Mouse (Mus musculus): ENCODE data around the gene Pald1. TPM values are rescaled to one million over a fixed set of nuclear protein-coding genes. Genes with fewer than 3 reads are reported as not detected.

Pald1 gene
- polyA plus RNA-seq, 1 experiment from 2014 or later = 22.9 TPM

DNA sequence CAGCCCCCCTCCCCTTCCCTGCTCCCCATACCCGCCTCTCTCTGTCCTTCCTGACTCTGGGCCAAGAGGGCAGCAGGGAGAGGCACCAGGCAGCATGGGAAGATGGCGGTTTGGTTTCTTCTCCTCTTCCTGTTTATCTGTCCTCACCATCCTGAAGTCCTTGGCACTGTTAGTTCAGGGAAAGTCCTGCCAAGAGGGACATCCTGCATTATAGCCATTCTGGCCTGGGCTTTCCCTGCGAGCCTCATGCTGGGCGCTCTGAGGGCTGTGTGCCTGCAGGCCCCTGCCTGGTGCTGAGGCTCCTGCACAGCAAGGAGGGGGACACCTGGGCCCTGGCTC, 10.8 kb downstream of the Pald1 start:
- H3K27me3 ChIP-seq (ENCODE audit: control insufficient read depth, insufficient read depth, low read length) = no peaks in the 10 kb centered on the region
- ATAC-seq (replicated peaks; ENCODE audit: low FRiP score) (no peak), DNase-seq (ENCODE audit: low spot score) (no peak)
- H3K4me3 ChIP-seq (ENCODE audit: low read depth, low read length) = no peak overlapping the region
- no peaks in the 10 kb centered on the region for H3K36me3 ChIP-seq (ENCODE audit: control insufficient read depth, insufficient read depth, low read length)
- H3K4me2 ChIP-seq (ENCODE audit: low read depth, low read length, severe bottlenecking) = no peak overlapping the region
- no peak overlapping the region for H3K27ac ChIP-seq (ENCODE audit: low read depth, low read length)
- H3K4me1 ChIP-seq (replicated peaks; ENCODE audit: control insufficient read depth, insufficient read depth, low read length) = 0 out of 2 replicates have a peak, but pooled peaks cover 1% of the 10 kb centered on the region
- H3K9me3 ChIP-seq (ENCODE audit: control insufficient read depth, low read length) = no peaks in the 10 kb centered on the region
- H3K9ac ChIP-seq (ENCODE audit: low read length) = no peak overlapping the region
- WGBS = 73% methylated on average over 4 of the region's 4 CpGs

DNA sequence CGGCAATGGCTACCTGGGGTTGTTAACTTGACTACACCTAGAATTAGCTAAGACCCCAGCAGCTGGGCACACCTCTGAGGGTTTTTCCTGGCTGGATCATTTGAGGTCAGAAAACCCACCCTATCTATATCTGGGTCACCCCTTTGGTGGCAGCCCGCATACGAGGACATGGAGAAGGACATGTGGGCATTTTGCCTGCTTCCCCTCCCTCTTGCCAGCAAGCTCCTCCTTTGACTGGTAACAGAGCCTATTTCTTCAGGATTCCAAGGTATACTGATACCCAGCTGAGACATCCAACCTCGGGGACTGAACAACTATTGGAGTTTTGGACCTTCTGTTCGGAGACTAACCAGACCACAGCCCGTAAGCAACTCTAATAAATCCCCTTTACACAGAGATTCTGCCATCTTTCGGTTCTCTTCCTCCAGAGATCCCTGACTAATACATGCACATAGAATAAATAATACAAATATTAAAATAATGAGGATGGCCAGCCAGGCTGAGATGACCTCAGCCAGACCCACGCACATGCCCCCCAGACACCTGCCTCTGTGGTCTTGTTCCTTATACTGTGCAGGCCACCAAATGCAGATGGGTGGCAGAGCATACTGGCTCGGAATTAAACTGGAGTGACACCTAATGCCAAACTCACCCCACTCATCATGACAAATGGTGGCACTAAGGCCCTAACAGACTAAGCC, 11.3 kb downstream of the Pald1 start:
- no peaks in the 10 kb centered on the region for H3K9me3 ChIP-seq (ENCODE audit: control insufficient read depth, low read length)
- 0 out of 2 replicates have a peak, but pooled peaks cover 1% of the 10 kb centered on the region for H3K4me1 ChIP-seq (replicated peaks; ENCODE audit: control insufficient read depth, insufficient read depth, low read length)
- H3K27me3 ChIP-seq (ENCODE audit: control insufficient read depth, insufficient read depth, low read length) = no peaks in the 10 kb centered on the region
- H3K4me2 ChIP-seq (ENCODE audit: low read depth, low read length, severe bottlenecking) = no peak overlapping the region
- no peak for ATAC-seq (replicated peaks; ENCODE audit: low FRiP score)
- no peak overlapping the region for H3K27ac ChIP-seq (ENCODE audit: low read depth, low read length)
- H3K4me3 ChIP-seq (ENCODE audit: low read depth, low read length) = no peak overlapping the region
- no peaks in the 10 kb centered on the region for H3K36me3 ChIP-seq (ENCODE audit: control insufficient read depth, insufficient read depth, low read length)
- H3K9ac ChIP-seq (ENCODE audit: low read length) = no peak overlapping the region
- DNase-seq (ENCODE audit: low spot score) = no peak
- 83% methylated on average over 9 of the region's 9 CpGs for WGBS

GRCm38 (mm10) chr10:61370273-61370979, 12.9 kb downstream of the Pald1 start:
- no peaks in the 10 kb centered on the region for H3K9me3 ChIP-seq (ENCODE audit: control insufficient read depth, low read length)
- H3K4me1 ChIP-seq (replicated peaks; ENCODE audit: control insufficient read depth, insufficient read depth, low read length) = 0 out of 2 replicates have a peak, but pooled peaks cover 1% of the 10 kb centered on the region
- 74% methylated on average over 18 of the region's 18 CpGs for WGBS
- H3K27ac ChIP-seq (ENCODE audit: low read depth, low read length) = no peak overlapping the region
- H3K27me3 ChIP-seq (ENCODE audit: control insufficient read depth, insufficient read depth, low read length) = no peaks in the 10 kb centered on the region
- H3K4me2 ChIP-seq (ENCODE audit: low read depth, low read length, severe bottlenecking) = no peak overlapping the region
- H3K4me3 ChIP-seq (ENCODE audit: low read depth, low read length) = no peak overlapping the region
- no peak overlapping the region for H3K9ac ChIP-seq (ENCODE audit: low read length)
- ATAC-seq (replicated peaks; ENCODE audit: low FRiP score) = no peak
- H3K36me3 ChIP-seq (ENCODE audit: control insufficient read depth, insufficient read depth, low read length) = no peaks in the 10 kb centered on the region
- DNase-seq (ENCODE audit: low spot score) = no peak

DNA sequence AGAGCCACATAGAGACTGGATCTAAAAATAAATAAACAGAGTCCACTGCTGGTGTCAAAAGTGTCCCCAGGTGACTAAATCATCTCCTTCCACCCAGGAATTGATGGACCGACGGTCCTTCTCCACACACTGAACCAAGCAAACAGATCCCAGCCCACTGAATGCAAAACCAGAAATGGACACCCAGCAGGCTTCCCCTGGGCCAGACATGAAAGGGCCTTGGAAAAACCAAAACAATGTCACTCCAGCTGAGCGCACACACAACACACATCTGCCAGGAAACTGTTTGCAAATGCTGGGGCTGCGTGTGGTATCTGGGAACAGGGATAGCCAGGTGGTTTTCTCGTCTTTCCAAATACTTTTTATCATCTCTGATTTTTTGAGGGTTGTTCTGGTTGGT, 13.6 kb downstream of the Pald1 start:
- ATAC-seq (replicated peaks; ENCODE audit: low FRiP score) (no peak), DNase-seq (ENCODE audit: low spot score) (no peak)
- Histone ChIP-seq H3K4me3 (ENCODE audit: low read depth, low read length) (no peak overlapping the region), H3K9me3 (ENCODE audit: control insufficient read depth, low read length) (no peaks in the 10 kb centered on the region), H3K27ac (ENCODE audit: low read depth, low read length) (no peak overlapping the region), H3K4me2 (ENCODE audit: low read depth, low read length, severe bottlenecking) (no peak overlapping the region), H3K9ac (ENCODE audit: low read length) (no peak overlapping the region), H3K4me1 (replicated peaks; ENCODE audit: control insufficient read depth, insufficient read depth, low read length) (no peaks in the 10 kb centered on the region), H3K36me3 (ENCODE audit: control insufficient read depth, insufficient read depth, low read length) (no peaks in the 10 kb centered on the region), H3K27me3 (ENCODE audit: control insufficient read depth, insufficient read depth, low read length) (no peaks in the 10 kb centered on the region)
- 61% methylated on average over 5 of the region's 5 CpGs for WGBS

DNA sequence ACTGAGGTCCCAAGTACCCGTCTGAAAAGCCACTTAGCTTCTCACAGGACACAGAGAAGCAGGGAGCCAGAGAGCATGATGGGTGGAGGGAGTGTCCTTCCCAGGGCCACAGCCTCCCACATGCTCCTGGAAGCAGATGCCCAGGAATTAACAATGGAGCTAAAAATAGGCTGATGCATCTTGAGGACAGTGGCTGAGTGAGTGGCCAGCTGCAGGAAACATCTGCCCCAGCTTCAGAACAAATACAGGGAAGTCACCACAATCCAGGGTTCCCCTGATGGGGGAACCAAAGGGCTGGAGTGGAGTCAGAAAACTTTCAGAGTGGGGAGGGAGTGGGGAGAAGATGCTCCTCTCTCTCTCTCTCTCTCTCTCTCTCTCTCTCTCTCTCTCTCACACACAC, 17.4 kb downstream of the Pald1 start:
- Histone ChIP-seq H3K27me3 (ENCODE audit: control insufficient read depth, insufficient read depth, low read length) (no peaks in the 10 kb centered on the region), H3K9me3 (ENCODE audit: control insufficient read depth, low read length) (no peaks in the 10 kb centered on the region), H3K9ac (ENCODE audit: low read length) (no peak overlapping the region), H3K27ac (ENCODE audit: low read depth, low read length) (no peak overlapping the region), H3K36me3 (ENCODE audit: control insufficient read depth, insufficient read depth, low read length) (no peaks in the 10 kb centered on the region), H3K4me1 (replicated peaks; ENCODE audit: control insufficient read depth, insufficient read depth, low read length) (no peaks in the 10 kb centered on the region), H3K4me3 (ENCODE audit: low read depth, low read length) (no peak overlapping the region), H3K4me2 (ENCODE audit: low read depth, low read length, severe bottlenecking) (no peak overlapping the region)
- ATAC-seq (replicated peaks; ENCODE audit: low FRiP score) (no peak), DNase-seq (ENCODE audit: low spot score) (no peak)
- WGBS = 65% methylated on average over 1 of the region's 1 CpGs

DNA sequence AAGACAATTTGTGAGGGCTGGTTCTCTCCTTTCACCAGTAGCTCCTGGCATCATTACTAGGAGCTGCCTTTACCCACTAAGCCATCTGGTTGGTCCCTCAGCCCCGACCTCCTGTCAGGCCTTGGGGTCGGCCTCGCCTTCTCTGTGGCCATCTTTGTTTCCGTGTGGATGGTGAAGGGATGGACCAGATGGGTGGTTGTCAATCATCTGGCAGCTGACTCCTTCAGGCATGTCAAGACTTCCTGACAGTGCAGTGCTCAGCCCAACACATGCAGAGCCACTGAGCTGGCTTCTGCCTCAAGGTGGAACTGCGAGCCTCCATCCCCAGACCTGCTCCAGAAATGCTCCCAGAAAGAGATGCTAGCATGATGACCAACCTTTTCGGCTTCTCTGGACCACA, 18.9 kb downstream of the Pald1 start:
- no peak overlapping the region for H3K27ac ChIP-seq (ENCODE audit: low read depth, low read length)
- ATAC-seq (replicated peaks; ENCODE audit: low FRiP score) (no peak), DNase-seq (ENCODE audit: low spot score) (no peak)
- no peak overlapping the region for H3K4me2 ChIP-seq (ENCODE audit: low read depth, low read length, severe bottlenecking)
- H3K4me1 ChIP-seq (replicated peaks; ENCODE audit: control insufficient read depth, insufficient read depth, low read length) = no peaks in the 10 kb centered on the region
- H3K27me3 ChIP-seq (ENCODE audit: control insufficient read depth, insufficient read depth, low read length) = no peaks in the 10 kb centered on the region
- WGBS = 90% methylated on average over 6 of the region's 6 CpGs
- no peak overlapping the region for H3K4me3 ChIP-seq (ENCODE audit: low read depth, low read length)
- H3K9me3 ChIP-seq (ENCODE audit: control insufficient read depth, low read length) = no peaks in the 10 kb centered on the region
- no peak overlapping the region for H3K9ac ChIP-seq (ENCODE audit: low read length)
- H3K36me3 ChIP-seq (ENCODE audit: control insufficient read depth, insufficient read depth, low read length) = no peaks in the 10 kb centered on the region

DNA sequence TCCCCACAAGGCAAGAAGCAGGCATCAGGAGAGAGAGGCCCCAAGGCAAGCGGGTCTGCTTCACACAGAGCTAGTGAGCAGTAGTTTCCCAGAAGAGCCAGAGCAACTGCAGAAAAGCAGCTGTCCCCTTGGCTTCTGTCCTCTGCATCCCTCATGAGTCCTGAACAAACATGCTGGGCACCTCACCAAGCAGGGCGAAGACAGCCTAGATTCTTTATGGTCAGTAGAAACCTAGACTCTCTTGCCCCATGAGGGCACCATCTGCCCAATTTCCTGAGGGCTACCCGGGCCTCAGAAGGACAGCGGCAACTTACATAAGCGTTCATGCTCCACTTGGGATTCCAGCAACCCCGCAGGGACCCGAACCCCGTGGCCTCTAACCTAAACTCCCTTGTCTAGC, 20.3 kb downstream of the Pald1 start:
- Histone ChIP-seq H3K9me3 (ENCODE audit: control insufficient read depth, low read length) (no peaks in the 10 kb centered on the region), H3K27me3 (ENCODE audit: control insufficient read depth, insufficient read depth, low read length) (no peaks in the 10 kb centered on the region), H3K9ac (ENCODE audit: low read length) (no peak overlapping the region), H3K4me3 (ENCODE audit: low read depth, low read length) (no peak overlapping the region), H3K4me1 (replicated peaks; ENCODE audit: control insufficient read depth, insufficient read depth, low read length) (no peaks in the 10 kb centered on the region), H3K27ac (ENCODE audit: low read depth, low read length) (no peak overlapping the region), H3K36me3 (ENCODE audit: control insufficient read depth, insufficient read depth, low read length) (no peaks in the 10 kb centered on the region), H3K4me2 (ENCODE audit: low read depth, low read length, severe bottlenecking) (no peak overlapping the region)
- WGBS = 84% methylated on average over 8 of the region's 8 CpGs
- DNase-seq (ENCODE audit: low spot score) (no peak), ATAC-seq (replicated peaks; ENCODE audit: low FRiP score) (no peak)

- whole genome bisulfite sequencing = 82% methylated on average over 9 of the region's 9 CpGs
- Histone ChIP-seq H3K9me3 (ENCODE audit: control insufficient read depth, low read length) (no peaks in the 10 kb centered on the region), H3K27me3 (ENCODE audit: control insufficient read depth, insufficient read depth, low read length) (no peaks in the 10 kb centered on the region), H3K4me1 (replicated peaks; ENCODE audit: control insufficient read depth, insufficient read depth, low read length) (no peaks in the 10 kb centered on the region), H3K4me2 (ENCODE audit: low read depth, low read length, severe bottlenecking) (no peak overlapping the region), H3K36me3 (ENCODE audit: control insufficient read depth, insufficient read depth, low read length) (no peaks in the 10 kb centered on the region), H3K4me3 (ENCODE audit: low read depth, low read length) (no peak overlapping the region), H3K9ac (ENCODE audit: low read length) (no peak overlapping the region), H3K27ac (ENCODE audit: low read depth, low read length) (no peak overlapping the region)
- no peak for DNase-seq (ENCODE audit: low spot score)
- no peak for ATAC-seq (replicated peaks; ENCODE audit: low FRiP score)
Observed at GRCm38 (mm10) chr10:61362483-61362882, 20.8 kb downstream of the Pald1 start.

DNA sequence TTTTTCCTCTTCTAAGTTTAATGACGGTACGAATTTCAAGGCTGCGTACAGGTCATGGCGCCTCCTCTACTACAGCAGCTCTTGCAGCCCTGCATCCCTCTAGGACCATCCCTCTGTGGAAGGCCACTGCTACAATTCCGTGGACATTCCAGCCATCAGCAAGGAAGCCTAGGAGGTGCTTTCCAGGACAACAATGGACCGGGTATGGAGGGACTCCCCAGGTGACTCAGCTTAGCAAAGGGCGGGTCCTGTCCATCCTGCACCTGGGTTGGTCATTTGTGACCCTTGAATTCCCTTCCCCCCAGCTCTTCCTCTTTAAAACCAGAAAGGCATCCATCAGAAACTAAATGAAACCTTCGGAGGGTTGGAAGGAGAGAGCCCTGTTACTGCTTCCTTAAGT, 22.7 kb downstream of the Pald1 start:
- no peaks in the 10 kb centered on the region for H3K27me3 ChIP-seq (ENCODE audit: control insufficient read depth, insufficient read depth, low read length)
- no peaks in the 10 kb centered on the region for H3K36me3 ChIP-seq (ENCODE audit: control insufficient read depth, insufficient read depth, low read length)
- no peak for ATAC-seq (replicated peaks; ENCODE audit: low FRiP score)
- H3K4me3 ChIP-seq (ENCODE audit: low read depth, low read length) = no peak overlapping the region
- no peak overlapping the region for H3K27ac ChIP-seq (ENCODE audit: low read depth, low read length)
- H3K9ac ChIP-seq (ENCODE audit: low read length) = no peak overlapping the region
- DNase-seq (ENCODE audit: low spot score) = no peak
- H3K4me1 ChIP-seq (replicated peaks; ENCODE audit: control insufficient read depth, insufficient read depth, low read length) = no peaks in the 10 kb centered on the region
- 92% methylated on average over 8 of the region's 8 CpGs for WGBS
- H3K4me2 ChIP-seq (ENCODE audit: low read depth, low read length, severe bottlenecking) = no peak overlapping the region
- H3K9me3 ChIP-seq (ENCODE audit: control insufficient read depth, low read length) = no peaks in the 10 kb centered on the region

Data from forebrain, embryonic 11.5 days (tissue).